Mouse (Mus musculus): Measurements from ENCODE around the gene Plekhg1.

DNA sequence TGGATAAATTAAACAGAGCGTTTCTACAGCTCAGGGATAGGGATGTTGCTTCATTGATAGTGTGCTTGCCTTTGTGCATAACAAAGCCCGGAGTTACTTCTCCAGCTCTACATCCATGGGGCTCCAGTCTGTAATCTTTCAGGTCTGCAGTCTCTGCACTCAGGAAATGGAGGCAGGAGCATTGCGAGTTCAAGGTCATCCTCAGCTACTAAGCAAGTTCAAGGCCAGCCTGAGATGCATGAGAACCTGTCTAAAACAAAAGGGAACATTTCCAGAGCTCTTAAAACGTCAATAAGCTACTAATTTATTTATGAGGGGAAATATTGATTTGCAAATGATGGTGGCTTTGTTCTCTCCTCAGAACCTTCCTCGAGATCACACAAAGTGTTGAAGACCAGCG lies 209.1 kb downstream of the Plekhg1 start:
- TF ChIP-seq RCOR1 (conservative IDR thresholded peaks at IDR 0.05; ENCODE audit: low read depth, low read length): no peak
- TF ChIP-seq POLR2A (IDR thresholded peaks at IDR 0.05; ENCODE audit: low read depth, low read length): no peak
- TF ChIP-seq CTCF (conservative IDR thresholded peaks at IDR 0.05 in 1 of 2, IDR thresholded peaks at IDR 0.05 in 1 of 2; ENCODE audit: low read depth in 2 of 2, low read length in 2 of 2): no peak
